Mouse (Mus musculus) liver, adult 2 months (tissue): Measurements from ENCODE around the gene Lmf2. TPM values are rescaled to one million over a fixed set of nuclear protein-coding genes. Genes with fewer than 3 reads are reported as not detected.

Experiments used
- DNase-seq: peaks from one replicate; pipeline ENCODE4 v3.0.0-alpha.2; 2011; ENCODE audit warnings: low read depth, low spot score; ENCODE audit errors: extremely low read depth
- H3K27ac ChIP-seq: fragments of 200-500 bp; replicated peaks from 2 replicates; pipeline ENCODE4 v1.5.1; 2012; ENCODE audit warnings: low read depth, mild to moderate bottlenecking, control low read depth, inconsistent platforms, low read length; ENCODE audit not compliant: insufficient read depth
- H3K27me3 ChIP-seq: fragments of 200-500 bp; 2 replicates; pipeline ENCODE4 v1.6.1; 2012; ENCODE audit warnings: mild to moderate bottlenecking, moderate library complexity, low read length, inconsistent platforms; ENCODE audit not compliant: control insufficient read depth, insufficient read depth
- H3K36me3 ChIP-seq: fragments of 200-500 bp; 2 replicates; pipeline ENCODE4 v1.6.1; 2012; ENCODE audit warnings: low read length, inconsistent platforms; ENCODE audit not compliant: control insufficient read depth, insufficient read depth
- H3K4me1 ChIP-seq: fragments of 200-500 bp; 2 replicates; pipeline ENCODE4 v1.6.1; 2011; ENCODE audit warnings: low read length; ENCODE audit not compliant: control insufficient read depth, insufficient read depth
- H3K4me3 ChIP-seq: fragments of 200-500 bp; 2 replicates; pipeline ENCODE4 v1.5.1; 2011; ENCODE audit warnings: low read depth, mild to moderate bottlenecking, control low read depth, low read length, moderate library complexity; ENCODE audit not compliant: insufficient read depth
- H3K79me2 ChIP-seq: fragments of 200-500 bp; 2 replicates; pipeline ENCODE4 v1.6.1; 2012; ENCODE audit warnings: inconsistent platforms, mild to moderate bottlenecking, low read length, moderate library complexity; ENCODE audit not compliant: control insufficient read depth, insufficient read depth
- H3K9ac ChIP-seq: fragments of 200-500 bp; 2 replicates; pipeline ENCODE4 v1.6.1; 2012; ENCODE audit warnings: low read depth, mild to moderate bottlenecking, control low read depth, inconsistent platforms, low read length
- CTCF ChIP-seq: fragments of 200-500 bp; IDR thresholded peaks from 2 replicates; pipeline ENCODE4 v1.5.1; 2011; ENCODE audit warnings: low read depth, low read length, control low read depth
- POLR2A ChIP-seq: fragments of 200-500 bp; IDR thresholded peaks from 2 replicates; pipeline ENCODE4 v1.6.1; 2011; ENCODE audit warnings: low read length, control low read depth; ENCODE audit not compliant: insufficient read depth; ENCODE audit errors: extremely low read depth
- WGBS: fragments of 180-500 bp; shearing (Covaris S2); methylation state at CpG from one replicate; pipeline ENCODE4 v1.1.7; 2018; 5-methylcytosine and 5-hydroxymethylcytosine counted together
- polyA plus RNA-seq: library from polyadenylated mRNA; depleted of rRNA; stranded (reverse); fragments of >200 nt; gene quantifications from 2 replicates; pipeline ENCODE4 v1.2.3, GENCODE M21; 2012
- total RNA-seq: library from RNA; depleted of rRNA; stranded (reverse); fragments of >200 nt; gene quantifications from 2 replicates; pipeline ENCODE4 v1.2.3, GENCODE M21; 2014

Lmf2 gene
- total and polyA plus RNA-seq, 2 experiments, result 4.3 to 21.3 TPM

GRCm38 (mm10) chr15:89377938-89378828 lies 22.7 kb upstream of the Lmf2 start:
- H3K27me3 ChIP-seq, result no peaks in the 10 kb centered on the region
- H3K79me2 ChIP-seq, result peaks cover 4% of the 10 kb centered on the region; the same call in 1 of the 2 replicates
- H3K27ac ChIP-seq, result peak overlapping the region; percentile 90
- H3K9ac ChIP-seq, result peak overlapping the region; percentile 53
- no peaks in the 10 kb centered on the region for H3K36me3 ChIP-seq
- H3K4me1 ChIP-seq, result peaks cover 14% of the 10 kb centered on the region
- 24% methylated on average over 46 of the region's 46 CpGs for WGBS
- DNase-seq, result peak; percentile 25
- no peak for TF ChIP-seq POLR2A
- TF ChIP-seq CTCF, result no peak
- peak overlapping the region; percentile 50 for H3K4me3 ChIP-seq

GRCm38 (mm10) chr15:89377362-89377761 lies 21.9 kb upstream of the Lmf2 start:
- DNase-seq, result no peak
- H3K27me3 ChIP-seq, result no peaks in the 10 kb centered on the region
- TF ChIP-seq POLR2A, result no peak
- WGBS, result 10% methylated on average over 18 of the region's 18 CpGs
- H3K9ac ChIP-seq, result peak overlapping the region; percentile 75
- H3K4me1 ChIP-seq, result peaks cover 16% of the 10 kb centered on the region
- H3K27ac ChIP-seq, result peak overlapping the region; percentile 90
- H3K4me3 ChIP-seq, result peak overlapping the region; percentile 60
- H3K79me2 ChIP-seq, result peaks cover 4% of the 10 kb centered on the region; the same call in 1 of the 2 replicates
- peaks cover under 1% of the 10 kb centered on the region; the same call in 1 of the 2 replicates for H3K36me3 ChIP-seq

- H3K4me1 ChIP-seq, result peaks cover 16% of the 10 kb centered on the region
- peak; percentile 96 for DNase-seq
- H3K4me3 ChIP-seq, result peak within 1 kb of the TSS; percentile 60
- H3K9ac ChIP-seq, result peak within 1 kb of the TSS; percentile 75
- H3K27me3 ChIP-seq, result no peaks in the 10 kb centered on the region
- TF ChIP-seq POLR2A, result peak; percentile 62; the same call in 1 of the 2 replicates
- no peak for TF ChIP-seq CTCF
- H3K27ac ChIP-seq, result peak within 1 kb of the TSS; percentile 90
- H3K36me3 ChIP-seq, result peaks cover 3% of the 10 kb centered on the region; the same call in 1 of the 2 replicates
- peaks cover 4% of the 10 kb centered on the region; the same call in 1 of the 2 replicates for H3K79me2 ChIP-seq
- WGBS, result 18% methylated on average over 16 of the region's 16 CpGs
Measured at GRCm38 (mm10) chr15:89376957-89377356, 21.5 kb upstream of the Lmf2 start, which contains the start of gene Tymp. Tymp (minus strand) TSS chr15:89377039.

- peak overlapping the region; percentile 60 for H3K4me3 ChIP-seq
- no peaks in the 10 kb centered on the region for H3K27me3 ChIP-seq
- no peak for TF ChIP-seq CTCF
- peak; percentile 43; the same call in 1 of the 2 replicates for TF ChIP-seq POLR2A
- WGBS, result 36% methylated on average over 7 of the region's 7 CpGs
- peak; percentile 100 for DNase-seq
- H3K9ac ChIP-seq, result peak overlapping the region; percentile 75
- peaks cover 6% of the 10 kb centered on the region; the same call in 1 of the 2 replicates for H3K36me3 ChIP-seq
- peak overlapping the region; percentile 90 for H3K27ac ChIP-seq
- peaks cover 4% of the 10 kb centered on the region; the same call in 1 of the 2 replicates for H3K79me2 ChIP-seq
- peaks cover 16% of the 10 kb centered on the region for H3K4me1 ChIP-seq
Measured at GRCm38 (mm10) chr15:89376040-89376439, 20.6 kb upstream of the Lmf2 start.

GRCm38 (mm10) chr15:89374801-89375534 lies 19.5 kb upstream of the Lmf2 start:
- no peaks in the 10 kb centered on the region for H3K27me3 ChIP-seq
- 34% methylated on average over 17 of the region's 17 CpGs for WGBS
- peaks cover 4% of the 10 kb centered on the region; the same call in 1 of the 2 replicates for H3K79me2 ChIP-seq
- TF ChIP-seq POLR2A, result no peak
- TF ChIP-seq CTCF, result no peak
- DNase-seq, result peak; percentile 100
- peak overlapping the region; percentile 67 for H3K4me3 ChIP-seq
- peak overlapping the region; percentile 88 for H3K9ac ChIP-seq
- peaks cover 6% of the 10 kb centered on the region; the same call in 1 of the 2 replicates for H3K36me3 ChIP-seq
- H3K27ac ChIP-seq, result peak overlapping the region; percentile 93
- peaks cover 16% of the 10 kb centered on the region for H3K4me1 ChIP-seq
